In the genomic region with DNA sequence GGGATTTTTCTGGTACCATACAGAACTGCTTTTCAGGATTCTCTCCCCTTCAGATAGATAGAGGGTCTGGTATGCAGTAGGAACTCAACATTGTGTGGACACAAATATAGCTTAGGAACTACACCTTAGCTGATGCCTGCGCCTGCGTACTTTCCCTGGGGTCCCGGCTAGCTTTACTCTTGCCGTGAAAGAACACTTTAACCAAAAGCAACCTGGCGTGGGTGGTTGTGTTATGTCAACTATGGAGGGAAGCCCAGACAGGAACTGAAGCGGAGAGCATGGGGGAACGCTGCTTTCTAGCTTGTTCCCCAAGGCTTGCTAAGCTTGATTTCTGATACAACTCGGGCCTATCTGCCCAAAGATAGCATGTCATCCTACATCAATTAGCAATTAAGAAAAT, we compare ENCODE assay signal across 8 mouse cellular contexts. TPM values are rescaled to one million over a fixed set of nuclear protein-coding genes. Genes with fewer than 3 reads are reported as not detected.
DNase-seq lines count a peak whose midpoint lies in the region; ATAC-seq lines count a peak whose summit lies in the region.

No protein-coding gene starts in this region.

- 0 out of 2 replicates have a peak, but pooled peaks cover 2% of the 10 kb centered on the region for H3K4me1 ChIP-seq in kidney, embryonic 14.5 days (ENCODE audit: control insufficient read depth, insufficient read depth, low read length)
- peaks cover 23% of the 10 kb centered on the region for H3K4me1 ChIP-seq in embryonic facial prominence, embryonic 10.5 days
- H3K4me1 ChIP-seq in hindbrain, embryonic 13.5 days (replicated peaks): peaks cover 8% of the 10 kb centered on the region
- H3K4me1 ChIP-seq in midbrain, embryonic 13.5 days (replicated peaks): peaks cover 3% of the 10 kb centered on the region; the same call in 1 of the 2 replicates

- 69% methylated on average over 8 of the region's 8 CpGs for WGBS in kidney, embryonic 14.5 days
- WGBS in embryonic facial prominence, embryonic 10.5 days: 73% methylated on average over 8 of the region's 8 CpGs
- WGBS in hindbrain, embryonic 13.5 days: 82% methylated on average over 8 of the region's 8 CpGs
- WGBS in midbrain, embryonic 13.5 days: 81% methylated on average over 8 of the region's 8 CpGs

- no peaks in the 10 kb centered on the region for H3K36me3 ChIP-seq in kidney, embryonic 14.5 days (ENCODE audit: control insufficient read depth, insufficient read depth, low read length)
- no peaks in the 10 kb centered on the region for H3K36me3 ChIP-seq in embryonic facial prominence, embryonic 10.5 days (replicated peaks)
- no peaks in the 10 kb centered on the region for H3K36me3 ChIP-seq in hindbrain, embryonic 13.5 days
- no peaks in the 10 kb centered on the region for H3K36me3 ChIP-seq in midbrain, embryonic 13.5 days

- ATAC-seq in kidney, embryonic 14.5 days (ENCODE audit: low FRiP score, low TSS enrichment): no peak
- ATAC-seq in hindbrain, embryonic 13.5 days (ENCODE audit: low FRiP score): no peak; the same call in 1 of the 2 replicates
- no peak for ATAC-seq in midbrain, embryonic 13.5 days
- no peak for ATAC-seq in activated CD4-positive, CD25-positive, alpha-beta regulatory T cell, adult 4 months

- no peak overlapping the region for H3K9ac ChIP-seq in kidney, embryonic 14.5 days (ENCODE audit: low read depth, low read length)
- no peak overlapping the region for H3K9ac ChIP-seq in hindbrain, embryonic 13.5 days
- no peak overlapping the region for H3K9ac ChIP-seq in midbrain, embryonic 13.5 days (replicated peaks)

- DNase-seq in kidney, postnatal 10 days: no peak
- no peak for DNase-seq in embryonic facial prominence, embryonic 10.5 days (ENCODE audit: low spot score)
- no peak for DNase-seq in kidney, adult 9 months
- DNase-seq in urinary bladder, postnatal 25 days (ENCODE audit: low spot score): no peak

- no peaks in the 10 kb centered on the region for H3K9me3 ChIP-seq in kidney, embryonic 14.5 days (ENCODE audit: control insufficient read depth, low read length)
- no peaks in the 10 kb centered on the region for H3K9me3 ChIP-seq in embryonic facial prominence, embryonic 10.5 days
- H3K9me3 ChIP-seq in hindbrain, embryonic 13.5 days: no peaks in the 10 kb centered on the region
- no peaks in the 10 kb centered on the region for H3K9me3 ChIP-seq in midbrain, embryonic 13.5 days

- no peak overlapping the region for H3K27ac ChIP-seq in kidney, embryonic 14.5 days (ENCODE audit: low read depth, low read length)
- peak overlapping the region; percentile 85 for H3K27ac ChIP-seq in embryonic facial prominence, embryonic 10.5 days (replicated peaks)
- H3K27ac ChIP-seq in hindbrain, embryonic 13.5 days: peak overlapping the region; percentile 44; the same call in 1 of the 2 replicates
- H3K27ac ChIP-seq in midbrain, embryonic 13.5 days: 0 out of 2 replicates have a peak overlapping the region, but pooled peaks have one; percentile 14

- no peaks in the 10 kb centered on the region for H3K27me3 ChIP-seq in kidney, embryonic 14.5 days (ENCODE audit: control insufficient read depth, insufficient read depth, low read length)
- H3K27me3 ChIP-seq in embryonic facial prominence, embryonic 10.5 days (replicated peaks; ENCODE audit: low read depth, poor library complexity, severe bottlenecking): no peaks in the 10 kb centered on the region
- no peaks in the 10 kb centered on the region for H3K27me3 ChIP-seq in hindbrain, embryonic 13.5 days
- H3K27me3 ChIP-seq in midbrain, embryonic 13.5 days: no peaks in the 10 kb centered on the region

- H3K4me3 ChIP-seq in kidney, embryonic 14.5 days (ENCODE audit: low read length): peak overlapping the region; percentile 68; the same call in 1 of the 2 replicates
- H3K4me3 ChIP-seq in embryonic facial prominence, embryonic 10.5 days: peak overlapping the region; percentile 79
- peak overlapping the region; percentile 60 for H3K4me3 ChIP-seq in hindbrain, embryonic 13.5 days
- H3K4me3 ChIP-seq in midbrain, embryonic 13.5 days (replicated peaks): peak overlapping the region; percentile 61

- peak overlapping the region; percentile 90 for H3K4me2 ChIP-seq in kidney, embryonic 14.5 days (replicated peaks; ENCODE audit: low read depth, low read length)
- peak overlapping the region; percentile 70 for H3K4me2 ChIP-seq in hindbrain, embryonic 13.5 days
- H3K4me2 ChIP-seq in midbrain, embryonic 13.5 days (replicated peaks): peak overlapping the region; percentile 63

RNA-seq across cellular contexts. Expression of gene Yy1, which starts 34.5 kb away (rescaled TPM):
- polyA plus RNA-seq in kidney, embryonic 14.5 days (2014; fragmentation: Nextera tagmentation; extraction: Ambion mirVana): 23.2 and 24.2 TPM in 2 replicates
- 14.0 and 15.0 TPM in 2 replicates for polyA plus RNA-seq in embryonic facial prominence, embryonic 10.5 days (2016; fragmentation: Nextera tagmentation; extraction: Ambion mirVana)
- 13.5 and 14.1 TPM in 2 replicates for polyA plus RNA-seq in hindbrain, embryonic 13.5 days (2015; fragmentation: Nextera tagmentation; extraction: Ambion mirVana)
- 14.7 and 17.4 TPM in 2 replicates for polyA plus RNA-seq in midbrain, embryonic 13.5 days (2015; fragmentation: Nextera tagmentation; extraction: Ambion mirVana)
- 10 to 100 TPM; 16.8 to 18.1 TPM for polyA plus RNA-seq in activated CD4-positive, CD25-positive, alpha-beta regulatory T cell, adult 4 months (2017; shearing (Covaris generic))

RNA-seq across cellular contexts. Expression of gene Degs2, which starts 56.2 kb away (rescaled TPM):
- 6.6 and 7.3 TPM in 2 replicates for polyA plus RNA-seq in kidney, embryonic 14.5 days (2014; fragmentation: Nextera tagmentation; extraction: Ambion mirVana)
- 1.1 and 1.7 TPM in 2 replicates for polyA plus RNA-seq in embryonic facial prominence, embryonic 10.5 days (2016; fragmentation: Nextera tagmentation; extraction: Ambion mirVana)
- 2.2 and 3.6 TPM in 2 replicates for polyA plus RNA-seq in hindbrain, embryonic 13.5 days (2015; fragmentation: Nextera tagmentation; extraction: Ambion mirVana)
- polyA plus RNA-seq in midbrain, embryonic 13.5 days (2015; fragmentation: Nextera tagmentation; extraction: Ambion mirVana): 3.0 and 3.8 TPM in 2 replicates
- polyA plus RNA-seq in activated CD4-positive, CD25-positive, alpha-beta regulatory T cell, adult 4 months (2017; shearing (Covaris generic)): 1 to 10 TPM; 3.6 to 5.6 TPM
